Mouse (Mus musculus): ENCODE measurements around the gene Ifnar1. TPM values are rescaled to one million over a fixed set of nuclear protein-coding genes. Genes with fewer than 3 reads are reported as not detected.

The Ifnar1 gene
- polyA plus RNA-seq, 1 experiment from 2014 or later: 19.4 TPM

GRCm38 (mm10) chr16:91461773-91462181 is 23.3 kb upstream of the Ifnar1 start:
- peak overlapping the region; percentile 35; the same call in 1 of the 2 replicates for H3K9ac ChIP-seq
- 26% methylated on average over 9 of the region's 9 CpGs for WGBS (ENCODE audit: insufficient replicate concordance)
- H3K4me3 ChIP-seq (replicated peaks): no peak overlapping the region
- H3K36me3 ChIP-seq (replicated peaks): 0 out of 2 replicates have a peak, but pooled peaks cover 4% of the 10 kb centered on the region
- peak overlapping the region; percentile 62 for H3K4me2 ChIP-seq
- H3K4me1 ChIP-seq (replicated peaks): peaks cover 69% of the 10 kb centered on the region
- H3K27me3 ChIP-seq: no peaks in the 10 kb centered on the region
- H3K27ac ChIP-seq (replicated peaks): peak overlapping the region; percentile 91
- no peaks in the 10 kb centered on the region for H3K9me3 ChIP-seq (replicated peaks)
- ATAC-seq (ENCODE audit: insufficient read depth): no peak

GRCm38 (mm10) chr16:91462644-91463043 is 22.4 kb upstream of the Ifnar1 start:
- Histone ChIP-seq H3K4me3 (replicated peaks) (no peak overlapping the region), H3K4me1 (replicated peaks) (peaks cover 72% of the 10 kb centered on the region), H3K27ac (replicated peaks) (peak overlapping the region; percentile 91), H3K36me3 (replicated peaks) (peaks cover 7% of the 10 kb centered on the region), H3K27me3 (no peaks in the 10 kb centered on the region), H3K4me2 (peak overlapping the region; percentile 16; the same call in 1 of the 2 replicates), H3K9ac (no peak overlapping the region), H3K9me3 (replicated peaks) (no peaks in the 10 kb centered on the region)
- 71% methylated on average over 3 of the region's 3 CpGs for WGBS (ENCODE audit: insufficient replicate concordance)
- no peak for ATAC-seq (ENCODE audit: insufficient read depth)

DNA sequence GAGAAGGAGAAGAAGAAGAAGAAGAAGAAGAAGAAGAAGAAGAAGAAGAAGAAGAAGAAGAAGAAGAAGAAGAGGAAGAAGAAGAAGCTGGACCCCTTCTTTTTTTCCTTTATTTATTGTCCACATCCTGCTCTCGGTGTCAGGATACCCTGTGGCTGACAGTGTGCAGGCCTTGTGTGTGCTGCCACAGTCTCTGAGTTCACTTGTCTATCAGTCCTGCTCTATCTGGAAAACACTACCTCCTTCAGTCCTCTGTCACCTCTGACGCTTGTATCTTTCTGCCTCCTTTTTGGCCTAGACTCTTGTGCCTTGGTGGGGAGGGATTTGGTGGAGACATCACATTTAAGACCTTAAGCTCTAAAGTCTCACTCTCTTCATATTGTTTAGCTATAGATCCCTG is 21.6 kb upstream of the Ifnar1 start:
- H3K4me3 ChIP-seq (replicated peaks): no peak overlapping the region
- 47% methylated on average over 2 of the region's 2 CpGs for WGBS (ENCODE audit: insufficient replicate concordance)
- peak overlapping the region; percentile 76; the same call in 1 of the 2 replicates for H3K9ac ChIP-seq
- no peak for ATAC-seq (ENCODE audit: insufficient read depth)
- peaks cover 15% of the 10 kb centered on the region for H3K36me3 ChIP-seq (replicated peaks)
- no peaks in the 10 kb centered on the region for H3K9me3 ChIP-seq (replicated peaks)
- H3K27ac ChIP-seq (replicated peaks): peak overlapping the region; percentile 91
- H3K27me3 ChIP-seq: no peaks in the 10 kb centered on the region
- H3K4me2 ChIP-seq: peak overlapping the region; percentile 85
- H3K4me1 ChIP-seq (replicated peaks): peaks cover 72% of the 10 kb centered on the region

DNA sequence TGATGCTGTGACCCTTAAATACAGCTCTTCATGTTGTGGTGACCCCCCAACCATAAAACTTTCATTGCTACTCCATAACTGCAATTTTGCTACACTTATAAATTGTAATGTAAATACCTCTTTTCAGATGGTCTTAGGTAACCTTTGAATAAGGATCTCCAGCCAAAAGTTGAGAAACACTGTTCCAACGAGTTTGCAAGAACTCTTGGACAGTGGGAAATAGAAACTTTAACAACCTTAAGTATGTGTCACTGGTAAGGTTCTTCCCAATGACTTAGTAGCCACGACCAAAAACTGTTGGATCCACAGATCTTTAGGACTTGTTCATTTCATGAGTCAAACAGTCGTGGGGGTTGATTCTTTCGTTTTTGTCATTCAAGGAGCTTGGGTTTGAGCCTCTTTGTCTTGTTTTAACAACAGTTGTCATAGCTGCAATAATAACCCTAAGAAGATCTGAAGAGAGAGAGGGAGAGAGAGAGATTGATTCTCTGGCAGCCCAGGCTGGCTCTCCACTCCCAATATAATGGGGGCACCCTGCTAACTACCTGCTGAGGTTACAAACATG is 21.1 kb upstream of the Ifnar1 start:
- ATAC-seq (ENCODE audit: insufficient read depth): no peak
- Histone ChIP-seq H3K36me3 (replicated peaks) (peaks cover 20% of the 10 kb centered on the region), H3K4me3 (replicated peaks) (peak overlapping the region; percentile 85), H3K4me1 (replicated peaks) (peaks cover 74% of the 10 kb centered on the region), H3K9ac (peak overlapping the region; percentile 76), H3K4me2 (peak overlapping the region; percentile 85), H3K27me3 (no peaks in the 10 kb centered on the region), H3K9me3 (replicated peaks) (no peaks in the 10 kb centered on the region), H3K27ac (replicated peaks) (peak overlapping the region; percentile 91)
- WGBS (ENCODE audit: insufficient replicate concordance): 58% methylated on average over 4 of the region's 4 CpGs

DNA sequence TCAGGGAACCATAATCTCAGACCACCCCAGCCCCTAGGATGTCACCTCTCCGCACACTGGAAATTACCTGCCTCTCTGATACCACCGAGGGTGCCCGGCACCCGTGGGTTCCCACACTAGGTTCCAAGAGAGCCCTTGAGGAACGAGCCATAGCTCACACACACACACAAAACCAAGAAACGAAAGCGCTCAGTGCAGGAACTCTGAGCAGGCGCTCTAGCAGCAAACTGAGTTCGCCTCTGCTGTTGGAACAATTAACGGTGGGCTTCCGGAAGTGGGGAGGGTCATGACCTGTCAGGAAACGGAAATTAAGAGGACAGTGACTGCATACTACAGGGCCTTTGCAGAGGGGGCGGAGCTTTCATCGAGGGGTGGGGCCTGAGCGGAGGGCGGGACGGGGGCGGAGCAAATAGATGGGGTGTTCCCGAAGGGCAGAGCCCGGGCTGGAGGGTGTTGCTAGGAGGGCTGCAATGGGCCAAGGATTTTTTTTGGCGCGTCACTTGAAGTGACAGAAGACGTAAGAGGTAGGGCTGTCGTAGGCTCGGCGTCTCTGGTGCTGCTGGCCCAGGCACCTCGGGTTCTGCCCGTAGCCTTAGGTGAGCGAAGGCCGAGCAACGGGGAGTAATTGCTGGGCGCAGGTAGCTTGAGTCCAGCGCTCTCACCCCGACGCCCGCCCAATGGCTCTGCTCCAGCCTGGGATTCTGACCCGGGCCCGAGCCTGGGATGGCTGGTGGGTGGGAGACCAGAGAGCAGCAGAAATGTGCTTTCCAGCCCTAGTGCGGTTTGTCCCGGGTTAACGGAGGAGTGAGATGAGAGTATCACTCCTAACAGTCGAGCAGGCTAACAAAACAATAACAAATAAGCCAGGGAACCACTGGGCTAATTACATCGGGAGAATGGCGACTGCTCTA is 20.2 kb upstream of the Ifnar1 start:
- Histone ChIP-seq H3K4me1 (replicated peaks) (peaks cover 66% of the 10 kb centered on the region), H3K27me3 (no peaks in the 10 kb centered on the region), H3K9ac (peak overlapping the region; percentile 95), H3K9me3 (replicated peaks) (no peaks in the 10 kb centered on the region), H3K36me3 (replicated peaks) (peaks cover 29% of the 10 kb centered on the region), H3K4me3 (replicated peaks) (peak overlapping the region; percentile 85), H3K27ac (replicated peaks) (peak overlapping the region; percentile 95), H3K4me2 (peak overlapping the region; percentile 85)
- WGBS (ENCODE audit: insufficient replicate concordance): under 1% methylated on average over 44 of the region's 44 CpGs
- ATAC-seq (ENCODE audit: insufficient read depth): peak; percentile 96

- Histone ChIP-seq H3K4me3 (replicated peaks) (peak overlapping the region; percentile 85), H3K4me2 (peak overlapping the region; percentile 85), H3K27me3 (no peaks in the 10 kb centered on the region), H3K27ac (replicated peaks) (peak overlapping the region; percentile 95), H3K9me3 (replicated peaks) (no peaks in the 10 kb centered on the region), H3K4me1 (replicated peaks) (peaks cover 62% of the 10 kb centered on the region), H3K9ac (peak overlapping the region; percentile 95), H3K36me3 (replicated peaks) (peaks cover 37% of the 10 kb centered on the region)
- 47% methylated on average over 13 of the region's 13 CpGs for WGBS (ENCODE audit: insufficient replicate concordance)
- ATAC-seq (ENCODE audit: insufficient read depth): peak; percentile 34
Observed at GRCm38 (mm10) chr16:91465505-91466240, 19.4 kb upstream of the Ifnar1 start.

- H3K4me2 ChIP-seq: peak overlapping the region; percentile 85
Observed at GRCm38 (mm10) chr16:91466566-91466965, 18.5 kb upstream of the Ifnar1 start.

GRCm38 (mm10) chr16:91470470-91470869 is 14.6 kb upstream of the Ifnar1 start:
- no peak overlapping the region for H3K4me3 ChIP-seq (replicated peaks)
- no peak for ATAC-seq (ENCODE audit: insufficient read depth)
- peaks cover 36% of the 10 kb centered on the region for H3K4me1 ChIP-seq (replicated peaks)
- H3K36me3 ChIP-seq (replicated peaks): peaks cover 44% of the 10 kb centered on the region
- H3K9ac ChIP-seq: no peak overlapping the region
- WGBS (ENCODE audit: insufficient replicate concordance): 41% methylated on average over 3 of the region's 3 CpGs
- no peak overlapping the region for H3K27ac ChIP-seq (replicated peaks)
- no peak overlapping the region for H3K4me2 ChIP-seq
- H3K9me3 ChIP-seq (replicated peaks): no peaks in the 10 kb centered on the region
- H3K27me3 ChIP-seq: no peaks in the 10 kb centered on the region

More at GRCm38 (mm10) chr16:91466566-91466965, 18.5 kb upstream of the Ifnar1 start:
- Histone ChIP-seq H3K4me3 (replicated peaks) (peak overlapping the region; percentile 85), H3K36me3 (replicated peaks) (peaks cover 44% of the 10 kb centered on the region), H3K27ac (replicated peaks) (peak overlapping the region; percentile 95), H3K27me3 (no peaks in the 10 kb centered on the region), H3K4me1 (replicated peaks) (peaks cover 63% of the 10 kb centered on the region), H3K9ac (peak overlapping the region; percentile 95), H3K9me3 (replicated peaks) (no peaks in the 10 kb centered on the region)
- no peak for ATAC-seq (ENCODE audit: insufficient read depth)
- WGBS (ENCODE audit: insufficient replicate concordance): 68% methylated on average over 6 of the region's 6 CpGs

DNA sequence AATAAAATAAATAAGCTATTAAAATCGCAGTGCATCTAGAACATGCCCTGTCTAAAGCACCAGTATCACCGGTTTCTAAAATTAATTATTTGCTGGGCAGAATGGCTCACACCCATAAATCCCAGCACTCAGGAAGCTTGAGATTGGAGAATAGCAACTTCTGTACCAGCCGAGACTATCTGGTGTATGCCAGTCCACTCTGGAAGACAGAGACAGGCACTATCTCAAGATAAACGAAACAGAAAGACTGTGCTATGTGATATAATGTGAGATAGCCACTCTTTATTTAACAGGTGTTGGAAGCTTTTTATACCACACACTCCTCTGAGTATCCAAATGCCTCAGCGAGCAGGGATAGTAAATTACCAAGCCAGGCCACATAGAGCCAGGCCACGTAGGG is 13.6 kb upstream of the Ifnar1 start:
- no peaks in the 10 kb centered on the region for H3K27me3 ChIP-seq
- H3K9ac ChIP-seq: no peak overlapping the region
- 41% methylated on average over 6 of the region's 6 CpGs for WGBS (ENCODE audit: insufficient replicate concordance)
- H3K27ac ChIP-seq (replicated peaks): no peak overlapping the region
- H3K36me3 ChIP-seq (replicated peaks): peaks cover 43% of the 10 kb centered on the region
- H3K4me3 ChIP-seq (replicated peaks): no peak overlapping the region
- ATAC-seq (ENCODE audit: insufficient read depth): 0 out of 2 replicates have a peak, but pooled peaks have one; percentile 16
- H3K4me1 ChIP-seq (replicated peaks): peaks cover 39% of the 10 kb centered on the region
- no peak overlapping the region for H3K4me2 ChIP-seq
- no peaks in the 10 kb centered on the region for H3K9me3 ChIP-seq (replicated peaks)

DNA sequence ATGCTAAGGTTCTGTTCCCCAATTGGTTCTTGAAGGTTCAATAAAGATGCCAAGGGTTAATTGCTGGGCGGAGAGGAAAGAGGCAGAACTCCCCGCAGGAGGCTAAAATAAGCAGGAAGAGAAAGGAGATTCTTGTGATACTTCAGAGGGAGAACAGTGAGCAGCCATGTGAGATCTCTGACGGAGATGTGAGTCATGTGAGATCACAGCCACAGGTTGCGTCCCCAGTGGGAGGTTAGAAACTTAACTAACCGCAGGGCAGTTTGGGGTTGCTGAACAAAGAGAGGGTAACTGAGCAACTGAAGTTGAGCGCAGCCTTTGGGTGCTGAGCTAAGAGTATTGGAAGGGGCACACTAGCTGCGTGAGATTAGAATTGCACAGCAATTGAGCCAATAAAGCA is 9.3 kb upstream of the Ifnar1 start:
- Histone ChIP-seq H3K4me2 (no peak overlapping the region), H3K9me3 (replicated peaks) (no peaks in the 10 kb centered on the region), H3K4me1 (replicated peaks) (peaks cover 15% of the 10 kb centered on the region; the same call in 1 of the 2 replicates), H3K27me3 (no peaks in the 10 kb centered on the region), H3K36me3 (replicated peaks) (peaks cover 6% of the 10 kb centered on the region; the same call in 1 of the 2 replicates), H3K4me3 (replicated peaks) (no peak overlapping the region), H3K9ac (no peak overlapping the region), H3K27ac (replicated peaks) (no peak overlapping the region)
- ATAC-seq (ENCODE audit: insufficient read depth): no peak
- 57% methylated on average over 7 of the region's 7 CpGs for WGBS (ENCODE audit: insufficient replicate concordance)
